Mouse (Mus musculus) intestine, embryonic 16.5 days (tissue): ENCODE measurements at regions not wholly inside any gene's neighbourhood (a gene's known extent, or its start where the extent isn't known, plus 50 kb on each side); places are given as distances from the start of the nearest gene placed in this dataset.
A peak's percentile ranks its signal among the peaks of the same experiment; 100 is the strongest.

Source experiments
- ATAC-seq: fragments of 200-750 bp; cut with Nextera tagmentation; 2 replicates; pipeline ENCODE4 v1.8.0; 2017; ENCODE audit warnings: moderate TSS enrichment, moderate library complexity
- H3K27ac ChIP-seq: fragments of 300-500 bp; sonication (generic); 2 replicates; pipeline ENCODE4 v1.5.1; 2014; ENCODE audit warnings: mild to moderate bottlenecking, low read length
- H3K27me3 ChIP-seq: fragments of 300-500 bp; sonication (generic); replicated peaks from 2 replicates; pipeline ENCODE4 v1.6.1; 2014; ENCODE audit warnings: low read length, control low read depth, mixed read lengths; ENCODE audit not compliant: control insufficient read depth, insufficient read depth
- H3K36me3 ChIP-seq: fragments of 300-500 bp; sonication (generic); 2 replicates; pipeline ENCODE4 v1.6.1; 2014; ENCODE audit warnings: low read length, control low read depth; ENCODE audit not compliant: control insufficient read depth, insufficient read depth
- H3K4me1 ChIP-seq: fragments of 300-500 bp; sonication (generic); 2 replicates; pipeline ENCODE4 v1.6.1; 2014; ENCODE audit warnings: low read length, control low read depth, mixed read lengths; ENCODE audit not compliant: control insufficient read depth, insufficient read depth
- H3K4me2 ChIP-seq: fragments of 300-500 bp; sonication (generic); 2 replicates; pipeline ENCODE4 v1.6.1; 2014; ENCODE audit warnings: low read depth, low read length, control low read depth
- H3K4me3 ChIP-seq: fragments of 300-500 bp; sonication (generic); 2 replicates; pipeline ENCODE4 v1.5.1; 2014; ENCODE audit warnings: mild to moderate bottlenecking, low read length
- H3K9ac ChIP-seq: fragments of 300-500 bp; sonication (generic); 2 replicates; pipeline ENCODE4 v1.6.1; 2014; ENCODE audit warnings: low read depth, low read length
- H3K9me3 ChIP-seq: fragments of 300-500 bp; sonication (generic); 2 replicates; pipeline ENCODE4 v1.6.1; 2016; ENCODE audit warnings: low read length, control low read depth; ENCODE audit not compliant: control insufficient read depth
- WGBS: fragments of 180-500 bp; shearing (Covaris S2); extraction: QIAGEN DNeasy Blood & Tissue Kit; methylation state at CpG from one replicate; pipeline ENCODE4 v1.1.7; 2014; 5-methylcytosine and 5-hydroxymethylcytosine counted together

DNA sequence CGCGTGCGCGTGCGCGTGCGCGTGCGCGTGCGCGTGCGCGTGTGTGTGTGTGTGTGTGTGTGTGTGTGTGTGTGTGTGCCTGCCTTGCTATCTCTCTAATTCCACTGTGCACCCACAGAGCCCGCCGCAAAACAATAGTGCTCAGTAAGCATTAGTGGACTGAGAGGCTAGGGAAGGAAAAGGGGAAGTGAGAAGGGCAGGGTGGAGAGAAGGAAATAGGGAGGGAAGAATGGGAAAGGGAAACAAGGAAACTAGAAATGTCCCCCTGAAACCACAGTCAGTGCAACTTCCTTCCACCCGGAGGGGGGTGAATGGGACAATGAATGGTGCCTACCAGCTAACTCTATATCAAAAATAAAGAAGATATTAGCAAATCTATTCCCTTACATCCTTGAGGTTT is 100.7 kb downstream of the Btc start:
- no peak overlapping the region for H3K27ac ChIP-seq
- ATAC-seq, result no peak
- H3K27me3 ChIP-seq, result no peaks in the 10 kb centered on the region
- no peak overlapping the region for H3K4me2 ChIP-seq
- no peaks in the 10 kb centered on the region for H3K9me3 ChIP-seq
- no peak overlapping the region for H3K4me3 ChIP-seq
- 87% methylated on average over 17 of the region's 17 CpGs for WGBS
- H3K4me1 ChIP-seq, result no peaks in the 10 kb centered on the region
- H3K9ac ChIP-seq, result no peak overlapping the region
- no peaks in the 10 kb centered on the region for H3K36me3 ChIP-seq

DNA sequence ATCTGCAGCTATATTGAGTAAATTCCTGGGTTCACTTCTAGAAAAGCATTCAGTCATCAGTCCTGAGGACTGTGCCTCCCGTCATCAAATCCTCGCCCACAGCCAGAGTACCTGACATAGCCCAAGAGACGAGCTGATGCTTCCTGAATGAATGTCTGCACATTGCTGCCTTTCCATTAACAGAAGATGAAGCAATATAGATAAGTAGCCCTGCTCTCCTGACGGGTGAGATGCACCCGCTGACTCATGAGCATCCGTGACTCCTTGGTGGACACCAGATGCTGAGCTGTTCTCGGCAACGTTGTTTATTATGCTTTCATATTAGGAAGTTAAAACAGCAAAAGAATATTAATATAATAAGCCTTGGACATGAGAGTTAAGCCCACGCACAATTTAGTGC is 99.9 kb downstream of the Btc start:
- H3K4me3 ChIP-seq, result no peak overlapping the region
- ATAC-seq, result no peak
- no peak overlapping the region for H3K27ac ChIP-seq
- no peaks in the 10 kb centered on the region for H3K27me3 ChIP-seq
- no peak overlapping the region for H3K9ac ChIP-seq
- no peaks in the 10 kb centered on the region for H3K36me3 ChIP-seq
- H3K4me2 ChIP-seq, result no peak overlapping the region
- H3K9me3 ChIP-seq, result no peaks in the 10 kb centered on the region
- no peaks in the 10 kb centered on the region for H3K4me1 ChIP-seq
- 69% methylated on average over 9 of the region's 9 CpGs for WGBS

DNA sequence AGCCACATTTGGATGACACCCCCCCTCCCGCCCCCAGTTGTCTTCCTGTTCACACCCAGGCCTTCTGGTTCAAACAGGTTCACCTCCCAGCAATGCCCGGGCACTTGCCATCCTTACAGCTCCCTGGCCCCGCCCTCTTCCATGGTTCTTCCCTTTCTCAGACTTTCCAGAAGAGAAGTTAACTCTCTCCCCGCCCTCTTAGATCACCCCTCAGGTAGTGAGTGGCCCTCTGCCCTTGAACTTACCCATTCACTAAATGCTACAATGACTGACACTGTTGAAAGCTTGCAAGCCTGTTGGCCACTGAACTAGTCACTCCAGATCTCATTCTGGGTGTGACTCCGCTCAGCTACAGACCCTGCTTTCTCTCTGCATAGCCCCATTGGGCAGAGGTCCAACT is 99.1 kb downstream of the Btc start:
- 0 out of 2 replicates have a peak, but pooled peaks have one; percentile 23 for ATAC-seq
- H3K4me2 ChIP-seq, result no peak overlapping the region
- no peaks in the 10 kb centered on the region for H3K4me1 ChIP-seq
- no peaks in the 10 kb centered on the region for H3K27me3 ChIP-seq
- no peak overlapping the region for H3K4me3 ChIP-seq
- H3K36me3 ChIP-seq, result no peaks in the 10 kb centered on the region
- H3K9me3 ChIP-seq, result no peaks in the 10 kb centered on the region
- no peak overlapping the region for H3K27ac ChIP-seq
- 65% methylated on average over 5 of the region's 5 CpGs for WGBS
- H3K9ac ChIP-seq, result no peak overlapping the region

- Histone ChIP-seq H3K27me3 (no peaks in the 10 kb centered on the region), H3K9me3 (no peaks in the 10 kb centered on the region), H3K4me2 (no peak overlapping the region), H3K27ac (no peak overlapping the region), H3K9ac (no peak overlapping the region), H3K4me3 (no peak overlapping the region), H3K4me1 (no peaks in the 10 kb centered on the region), H3K36me3 (no peaks in the 10 kb centered on the region)
- 80% methylated on average over 3 of the region's 3 CpGs for WGBS
- ATAC-seq, result peak; percentile 49; the same call in 1 of the 2 replicates
Observed at GRCm38 (mm10) chr5:91307031-91307430, 95.8 kb downstream of the Btc start.
